Mouse (Mus musculus) gastrocnemius, postnatal 25 days (tissue): ENCODE measurements around the gene Rtl3. TPM values are rescaled to one million over a fixed set of nuclear protein-coding genes. Genes with fewer than 3 reads are reported as not detected.

ENCODE experiments used
- DNase-seq: peaks from one replicate; pipeline ENCODE4 v3.0.0; 2022
- long read RNA-seq, 2 experiments: library from polyadenylated mRNA; stranded (forward); transcript quantifications; one replicate each; pipeline ENCODE4 v2.0.0; 2021
- total RNA-seq, 2 experiments: library from RNA; stranded (reverse); gene quantifications; 1 replicate in 1 of 2; 2 replicates in 1 of 2; pipeline ENCODE4 v1.2.3; 2021

The Rtl3 gene
- total RNA-seq, result 1 to 10 TPM; 1.1 to 1.4 TPM
- long read RNA-seq, experiment 1, partial matches to known transcripts, result 0 of 2 reads
- long read RNA-seq, experiment 1, other reads (novel, unspliced or antisense), result 1 of 2 reads
- long read RNA-seq, experiment 2, partial matches to known transcripts, result 0 of 2 reads
- long read RNA-seq, experiment 2, other reads (novel, unspliced or antisense), result 2 of 2 reads

GRCm38 (mm10) chrX:106840409-106840808 is at the start of gene Rtl3:
TSS of gene Rtl3 (minus strand) at chrX:106840644.
- DNase-seq, result no peak

DNA sequence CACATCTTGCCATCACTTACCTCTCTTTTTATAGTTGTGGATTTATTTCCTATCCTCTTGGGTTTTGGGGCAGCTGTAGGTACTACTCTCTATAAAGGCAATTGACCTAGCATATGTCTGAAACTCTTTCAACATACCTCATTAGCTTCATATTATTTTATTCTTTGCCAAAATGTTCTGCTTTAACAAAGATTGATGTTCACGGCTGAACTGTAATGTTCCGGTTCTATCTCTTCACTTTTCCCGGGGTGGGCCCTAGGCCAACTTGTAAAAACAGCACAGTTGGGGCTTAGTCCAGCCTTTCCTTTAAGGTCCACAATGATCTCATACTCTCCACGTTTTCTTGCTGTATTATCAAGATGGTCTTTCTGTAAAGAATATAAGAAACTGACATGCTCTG is 31.9 kb upstream of the Rtl3 start:
- no peak for DNase-seq

DNA sequence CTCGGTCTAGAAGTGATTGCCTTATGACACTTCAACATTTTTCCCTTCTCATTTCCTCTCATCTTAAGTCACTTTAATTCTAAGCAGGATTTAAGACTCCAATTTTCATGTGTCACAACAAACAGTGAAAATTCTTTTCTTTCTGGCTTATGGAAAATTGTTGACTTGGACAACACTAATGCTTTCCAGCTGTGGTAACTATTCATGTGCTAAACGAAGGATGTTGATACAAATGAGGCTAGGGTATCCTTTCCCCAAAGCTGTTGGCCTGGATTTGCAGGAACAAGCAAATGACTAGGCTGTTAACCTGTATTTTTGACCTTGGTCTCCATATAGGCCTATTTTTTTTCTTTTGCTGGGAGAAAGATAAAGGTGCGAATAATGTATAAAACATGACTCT is 31.4 kb upstream of the Rtl3 start:
- no peak for DNase-seq

DNA sequence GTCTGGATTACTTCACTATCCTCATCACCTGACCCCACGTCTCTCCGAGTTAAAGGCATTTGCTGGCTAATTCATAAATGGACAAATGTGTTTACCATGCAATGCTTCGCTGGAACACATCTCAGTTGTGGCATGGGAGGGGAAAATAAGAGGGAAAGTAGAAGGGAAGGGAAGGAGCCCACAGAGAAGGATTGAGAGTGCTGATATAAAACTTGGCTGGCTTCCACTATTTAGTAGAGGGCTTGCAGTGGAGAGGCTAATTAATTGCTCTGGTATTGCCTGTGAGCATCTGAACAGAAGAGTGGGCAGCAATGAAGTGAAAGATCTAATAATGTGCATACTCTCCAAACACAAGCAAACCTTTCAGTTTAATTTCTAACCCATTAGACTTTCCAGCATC is 31.0 kb upstream of the Rtl3 start:
- no peak for DNase-seq

DNA sequence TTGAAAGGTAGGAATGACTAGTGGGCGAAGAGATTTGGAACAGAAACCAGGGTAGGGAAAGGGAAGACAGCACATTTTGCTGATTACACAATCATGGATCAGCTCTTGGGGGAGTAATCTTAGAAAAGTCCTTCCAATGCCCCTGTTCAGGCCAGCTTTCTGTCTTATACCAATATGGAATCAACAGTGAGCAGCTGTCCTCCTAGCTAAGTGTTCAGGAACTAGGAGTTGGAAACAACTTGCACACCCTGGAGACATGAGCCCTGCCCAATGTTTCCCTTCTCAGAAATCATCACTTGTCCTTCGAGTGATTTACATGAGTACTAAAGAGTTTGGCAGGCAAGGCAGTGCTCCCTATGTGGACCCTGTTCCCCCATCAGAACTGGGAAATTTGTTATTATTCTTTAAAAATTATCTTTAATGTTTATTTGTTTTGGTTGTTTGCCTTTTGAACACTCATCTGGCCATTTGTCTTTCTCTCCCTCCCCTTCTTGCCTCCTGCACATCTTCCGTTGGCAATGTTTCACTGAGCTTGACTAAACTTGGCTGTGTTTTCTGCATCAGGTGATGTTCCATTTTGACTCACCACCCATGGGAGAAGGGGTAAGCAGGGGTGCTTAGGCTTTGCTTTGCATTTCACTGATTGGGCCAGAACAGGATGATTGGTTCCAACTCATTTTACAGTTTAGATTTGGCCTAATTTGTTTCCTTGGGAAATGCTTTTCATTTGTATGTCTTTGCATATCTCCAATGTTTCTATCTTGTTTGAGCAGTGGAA is 13.3 kb upstream of the Rtl3 start:
- DNase-seq, result peak; percentile 19

GRCm38 (mm10) chrX:106839591-106839990 is 853 bp downstream of the Rtl3 start:
- peak; percentile 38 for DNase-seq

GRCm38 (mm10) chrX:106830494-106830893 is 9.9 kb downstream of the Rtl3 start:
- no peak for DNase-seq

DNA sequence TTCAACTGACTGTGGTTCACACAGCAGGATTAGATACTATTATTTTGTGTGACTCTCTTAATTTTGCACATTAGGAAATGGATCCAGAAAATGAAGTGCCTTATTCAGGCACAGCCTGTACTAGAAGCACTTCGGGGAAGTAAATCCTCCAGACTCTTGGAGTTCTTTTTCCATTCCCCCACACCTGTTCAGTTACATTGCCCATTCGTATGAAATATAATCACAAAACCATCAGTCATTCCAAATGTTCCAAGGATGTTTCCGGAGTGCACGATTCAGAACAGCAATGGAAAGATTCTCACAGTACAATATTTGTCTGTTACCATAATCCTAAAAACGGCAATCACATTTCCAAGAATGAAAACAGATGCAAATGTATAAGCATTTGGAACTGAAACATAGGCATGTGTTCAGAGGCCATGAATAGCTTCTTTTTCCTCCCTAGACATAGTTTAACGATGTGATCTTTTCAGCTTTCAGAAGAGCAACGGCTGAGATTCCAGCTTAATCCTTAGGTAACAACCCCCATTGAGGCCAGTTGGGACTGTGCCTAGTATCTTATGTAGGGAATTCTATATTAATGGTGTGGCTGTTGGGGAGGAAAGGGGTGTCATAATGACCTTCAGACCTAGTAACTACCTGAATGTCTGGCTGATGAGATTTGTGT is 30.8 kb downstream of the Rtl3 start:
- no peak for DNase-seq

DNA sequence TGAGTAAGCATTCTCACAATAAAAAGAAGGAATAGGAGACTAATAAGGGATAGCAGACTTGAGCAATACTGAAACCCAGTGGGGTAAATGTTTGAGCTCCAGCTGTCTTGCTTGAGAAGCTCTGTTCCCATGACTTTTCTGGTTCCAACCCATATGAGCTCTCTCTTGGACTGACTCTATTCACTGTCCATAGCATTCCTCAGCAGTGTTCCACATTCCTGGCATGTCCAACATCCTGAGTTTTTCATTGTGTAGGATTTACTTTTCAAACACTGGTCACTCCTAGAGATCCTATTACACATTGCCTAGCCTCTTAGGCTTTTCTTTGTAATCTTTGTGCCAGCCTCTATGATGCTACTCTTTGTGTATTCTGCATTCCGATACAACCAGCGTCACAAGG is 36.1 kb downstream of the Rtl3 start:
- no peak for DNase-seq

DNA sequence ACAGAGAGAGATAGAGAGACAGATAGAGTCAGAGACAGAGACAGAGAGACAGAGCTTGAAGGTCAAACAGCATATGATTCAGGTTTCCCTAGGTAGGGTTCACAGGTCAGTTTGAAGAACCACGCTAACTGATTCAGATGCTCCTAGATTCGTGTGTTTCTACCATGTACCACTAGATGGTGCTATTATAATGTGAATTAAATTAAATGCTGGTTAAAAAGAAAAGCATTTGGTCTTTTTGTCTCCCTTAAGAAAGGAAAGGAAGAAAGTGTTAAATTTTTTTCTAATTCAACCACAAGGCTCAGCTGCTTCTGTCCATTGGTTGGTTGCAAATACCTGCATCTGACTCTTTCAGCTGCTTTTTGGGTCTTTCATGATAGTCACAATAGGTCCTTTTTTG is 45.8 kb downstream of the Rtl3 start:
- no peak for DNase-seq

Other genes with a start within 250 kb of the Rtl3 start
- gene Cysltr1, start 237.0 kb downstream of the Rtl3 start, total RNA-seq, result under 1 TPM; 0.43 to 0.94 TPM
- 1 to 10 TPM; 1.2 to 1.4 TPM for gene Lpar4, start 80.0 kb upstream of the Rtl3 start, total RNA-seq
- gene P2ry10, start 247.8 kb upstream of the Rtl3 start, total RNA-seq, result not detected